Mouse (Mus musculus) liver, adult 2 months (tissue): Measurements from ENCODE around the gene Taf5l. TPM values are rescaled to one million over a fixed set of nuclear protein-coding genes. Genes with fewer than 3 reads are reported as not detected.
A peak's percentile ranks its signal among the peaks of the same experiment; 100 is the strongest.

ENCODE experiments used
- DNase-seq: peaks from one replicate; pipeline ENCODE4 v3.0.0-alpha.2; 2011; ENCODE audit warnings: low read depth, low spot score; ENCODE audit errors: extremely low read depth
- H3K27ac ChIP-seq: fragments of 200-500 bp; replicated peaks from 2 replicates; pipeline ENCODE4 v1.5.1; 2012; ENCODE audit warnings: low read depth, mild to moderate bottlenecking, control low read depth, inconsistent platforms, low read length; ENCODE audit not compliant: insufficient read depth
- H3K27me3 ChIP-seq: fragments of 200-500 bp; 2 replicates; pipeline ENCODE4 v1.6.1; 2012; ENCODE audit warnings: mild to moderate bottlenecking, moderate library complexity, low read length, inconsistent platforms; ENCODE audit not compliant: control insufficient read depth, insufficient read depth
- H3K36me3 ChIP-seq: fragments of 200-500 bp; 2 replicates; pipeline ENCODE4 v1.6.1; 2012; ENCODE audit warnings: low read length, inconsistent platforms; ENCODE audit not compliant: control insufficient read depth, insufficient read depth
- H3K4me1 ChIP-seq: fragments of 200-500 bp; 2 replicates; pipeline ENCODE4 v1.6.1; 2011; ENCODE audit warnings: low read length; ENCODE audit not compliant: control insufficient read depth, insufficient read depth
- H3K4me3 ChIP-seq: fragments of 200-500 bp; 2 replicates; pipeline ENCODE4 v1.5.1; 2011; ENCODE audit warnings: low read depth, mild to moderate bottlenecking, control low read depth, low read length, moderate library complexity; ENCODE audit not compliant: insufficient read depth
- H3K79me2 ChIP-seq: fragments of 200-500 bp; 2 replicates; pipeline ENCODE4 v1.6.1; 2012; ENCODE audit warnings: inconsistent platforms, mild to moderate bottlenecking, low read length, moderate library complexity; ENCODE audit not compliant: control insufficient read depth, insufficient read depth
- H3K9ac ChIP-seq: fragments of 200-500 bp; 2 replicates; pipeline ENCODE4 v1.6.1; 2012; ENCODE audit warnings: low read depth, mild to moderate bottlenecking, control low read depth, inconsistent platforms, low read length
- CTCF ChIP-seq: fragments of 200-500 bp; IDR thresholded peaks from 2 replicates; pipeline ENCODE4 v1.5.1; 2011; ENCODE audit warnings: low read depth, low read length, control low read depth
- POLR2A ChIP-seq: fragments of 200-500 bp; IDR thresholded peaks from 2 replicates; pipeline ENCODE4 v1.6.1; 2011; ENCODE audit warnings: low read length, control low read depth; ENCODE audit not compliant: insufficient read depth; ENCODE audit errors: extremely low read depth
- WGBS: fragments of 180-500 bp; shearing (Covaris S2); methylation state at CpG from one replicate; pipeline ENCODE4 v1.1.7; 2018; 5-methylcytosine and 5-hydroxymethylcytosine counted together
- polyA plus RNA-seq: library from polyadenylated mRNA; depleted of rRNA; stranded (reverse); fragments of >200 nt; gene quantifications from 2 replicates; pipeline ENCODE4 v1.2.3, GENCODE M21; 2012
- total RNA-seq: library from RNA; depleted of rRNA; stranded (reverse); fragments of >200 nt; gene quantifications from 2 replicates; pipeline ENCODE4 v1.2.3, GENCODE M21; 2014

Taf5l gene
- total and polyA plus RNA-seq, 2 experiments, result 9.0 to 16.0 TPM

GRCm38 (mm10) chr8:124056832-124057655, 35.8 kb upstream of the Taf5l start:
- WGBS, result 81% methylated on average over 11 of the region's 11 CpGs
- H3K9ac ChIP-seq, result no peak overlapping the region
- no peaks in the 10 kb centered on the region for H3K36me3 ChIP-seq
- H3K79me2 ChIP-seq, result no peaks in the 10 kb centered on the region
- H3K27me3 ChIP-seq, result no peaks in the 10 kb centered on the region
- no peak overlapping the region for H3K4me3 ChIP-seq
- H3K4me1 ChIP-seq, result no peaks in the 10 kb centered on the region
- no peak overlapping the region for H3K27ac ChIP-seq
- DNase-seq, result no peak
- no peak for TF ChIP-seq POLR2A
- TF ChIP-seq CTCF, result no peak

- Histone ChIP-seq H3K27me3 (no peaks in the 10 kb centered on the region), H3K4me3 (no peak overlapping the region), H3K27ac (no peak overlapping the region), H3K4me1 (no peaks in the 10 kb centered on the region), H3K9ac (no peak overlapping the region), H3K79me2 (no peaks in the 10 kb centered on the region), H3K36me3 (peaks cover 6% of the 10 kb centered on the region)
- TF ChIP-seq POLR2A, result no peak
- no peak for TF ChIP-seq CTCF
- no peak for DNase-seq
- 50% methylated on average over 4 of the region's 4 CpGs for WGBS
Measured at GRCm38 (mm10) chr8:124052568-124052967, 31.4 kb upstream of the Taf5l start.

GRCm38 (mm10) chr8:124052110-124052509, 30.9 kb upstream of the Taf5l start:
- DNase-seq, result peak; percentile 22
- Histone ChIP-seq H3K79me2 (no peaks in the 10 kb centered on the region), H3K27ac (no peak overlapping the region), H3K27me3 (no peaks in the 10 kb centered on the region), H3K4me3 (no peak overlapping the region), H3K9ac (no peak overlapping the region), H3K36me3 (peaks cover 10% of the 10 kb centered on the region), H3K4me1 (no peaks in the 10 kb centered on the region)
- TF ChIP-seq CTCF (peak; percentile 95), POLR2A (no peak)
- 16% methylated on average over 3 of the region's 3 CpGs for WGBS

DNA sequence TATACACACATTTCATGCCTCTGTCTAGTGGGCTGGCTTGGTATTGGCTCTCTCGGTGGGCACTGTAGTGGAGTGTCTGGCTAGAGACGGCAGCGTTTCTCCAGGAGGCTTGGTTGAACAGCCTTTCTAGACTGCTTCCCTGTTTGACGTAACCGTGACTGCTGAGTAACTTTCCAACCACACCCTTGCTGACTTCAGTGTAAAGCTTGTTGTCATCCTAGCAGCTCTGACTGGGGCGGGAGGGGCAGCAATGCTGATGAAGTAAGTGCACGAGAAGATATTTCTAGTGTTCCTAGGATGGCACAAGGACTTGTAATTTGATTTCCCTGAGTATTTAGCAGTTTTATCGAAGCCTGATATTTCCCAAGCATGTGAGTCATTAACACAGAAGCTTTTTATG, 24.7 kb upstream of the Taf5l start:
- TF ChIP-seq CTCF (no peak), POLR2A (no peak)
- Histone ChIP-seq H3K79me2 (no peaks in the 10 kb centered on the region), H3K27ac (no peak overlapping the region), H3K27me3 (no peaks in the 10 kb centered on the region), H3K4me3 (no peak overlapping the region), H3K4me1 (no peaks in the 10 kb centered on the region), H3K9ac (no peak overlapping the region), H3K36me3 (peaks cover 30% of the 10 kb centered on the region)
- 92% methylated on average over 8 of the region's 8 CpGs for WGBS
- DNase-seq, result no peak

DNA sequence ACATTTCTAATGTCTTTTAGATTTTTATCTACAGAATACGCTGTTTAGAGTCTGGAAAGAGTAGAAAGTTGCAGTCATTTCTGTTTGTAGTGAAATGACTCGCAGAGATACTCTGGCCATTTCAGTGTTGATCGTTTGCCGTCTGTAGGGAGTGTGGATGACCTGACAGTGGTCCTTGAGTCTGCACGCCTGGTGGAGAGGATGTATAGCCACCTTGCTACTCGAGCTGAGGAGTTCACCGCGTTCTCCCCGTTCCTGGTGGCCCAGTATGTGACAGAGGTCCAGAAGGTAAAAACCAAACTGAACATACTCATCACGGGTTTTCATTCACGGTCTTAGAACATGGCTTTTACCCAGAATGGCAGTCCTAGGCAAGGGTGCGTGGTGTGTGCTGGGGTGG, 23.7 kb upstream of the Taf5l start:
- H3K4me3 ChIP-seq, result no peak overlapping the region
- peaks cover 36% of the 10 kb centered on the region for H3K36me3 ChIP-seq
- no peak for DNase-seq
- no peak overlapping the region for H3K9ac ChIP-seq
- no peak for TF ChIP-seq CTCF
- no peaks in the 10 kb centered on the region for H3K79me2 ChIP-seq
- no peak overlapping the region for H3K27ac ChIP-seq
- H3K27me3 ChIP-seq, result no peaks in the 10 kb centered on the region
- WGBS, result 93% methylated on average over 12 of the region's 12 CpGs
- H3K4me1 ChIP-seq, result no peaks in the 10 kb centered on the region

GRCm38 (mm10) chr8:124044421-124044820, 23.2 kb upstream of the Taf5l start:
- Histone ChIP-seq H3K4me3 (no peak overlapping the region), H3K27me3 (no peaks in the 10 kb centered on the region), H3K4me1 (no peaks in the 10 kb centered on the region), H3K79me2 (no peaks in the 10 kb centered on the region), H3K27ac (no peak overlapping the region), H3K36me3 (peaks cover 41% of the 10 kb centered on the region), H3K9ac (no peak overlapping the region)
- DNase-seq, result no peak
- TF ChIP-seq POLR2A (no peak), CTCF (no peak)
- WGBS, result 89% methylated on average over 5 of the region's 5 CpGs
